Mouse (Mus musculus) layer of hippocampus, adult 11-12 months (tissue): ENCODE measurements around the gene Sntb2.

Experiments
- DNase-seq: peaks from one replicate; pipeline ENCODE4 v3.0.0; 2022; ENCODE audit warnings: low spot score

The Sntb2 gene

DNA sequence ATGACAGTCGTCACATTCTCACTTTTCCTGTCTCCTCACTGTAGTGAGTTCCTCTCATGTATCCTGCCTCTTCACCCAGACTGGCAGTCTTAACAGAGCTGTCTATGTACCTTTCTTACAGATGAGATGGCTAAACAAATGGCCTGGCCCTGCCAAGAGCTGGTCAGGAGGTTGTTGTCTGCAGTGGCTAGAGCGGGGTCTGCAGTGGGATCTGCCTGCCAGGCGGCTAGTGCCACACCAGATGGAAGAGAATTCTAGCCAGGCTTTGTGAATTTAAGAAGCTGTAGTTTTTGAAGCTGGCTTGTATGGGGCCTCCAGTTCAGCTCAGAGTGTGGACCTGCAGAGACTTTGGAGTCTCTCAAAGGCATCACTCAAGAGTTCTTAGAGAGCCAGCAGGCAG, 100.1 kb downstream of the Sntb2 start:
- no peak for DNase-seq

DNA sequence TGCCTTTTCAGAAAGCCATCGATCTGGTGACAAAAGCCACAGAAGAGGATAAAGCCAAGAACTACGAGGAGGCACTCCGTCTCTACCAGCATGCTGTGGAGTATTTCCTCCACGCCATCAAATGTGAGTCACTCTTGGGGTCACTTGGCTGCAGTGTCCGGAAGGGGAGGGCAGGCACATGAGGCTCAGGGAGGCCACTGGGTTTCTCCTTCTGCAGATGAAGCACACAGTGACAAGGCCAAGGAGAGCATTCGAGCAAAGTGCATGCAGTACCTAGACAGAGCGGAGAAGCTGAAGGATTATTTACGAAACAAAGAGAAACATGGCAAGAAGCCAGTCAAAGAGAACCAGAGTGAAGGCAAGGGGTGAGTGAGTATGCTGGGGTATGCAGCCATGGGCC, 101.1 kb downstream of the Sntb2 start:
- no peak for DNase-seq

DNA sequence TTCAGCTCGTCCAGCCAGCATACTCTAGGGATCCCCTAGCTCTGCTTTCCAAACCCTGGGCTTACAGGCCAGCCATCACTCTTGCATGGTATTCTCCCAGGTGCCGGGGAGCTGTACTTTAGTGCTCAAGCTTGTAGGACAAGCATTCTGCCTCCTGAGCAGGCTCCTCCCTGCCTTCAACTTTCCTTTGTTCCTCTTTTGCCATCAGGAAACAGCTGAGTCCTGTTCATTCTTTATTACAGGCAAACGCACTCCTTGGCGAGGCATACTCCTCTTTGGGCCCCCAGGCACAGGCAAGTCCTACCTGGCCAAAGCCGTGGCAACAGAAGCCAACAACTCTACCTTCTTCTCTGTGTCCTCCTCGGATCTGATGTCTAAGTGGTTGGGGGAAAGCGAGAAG, 105.1 kb downstream of the Sntb2 start:
- DNase-seq = no peak

DNA sequence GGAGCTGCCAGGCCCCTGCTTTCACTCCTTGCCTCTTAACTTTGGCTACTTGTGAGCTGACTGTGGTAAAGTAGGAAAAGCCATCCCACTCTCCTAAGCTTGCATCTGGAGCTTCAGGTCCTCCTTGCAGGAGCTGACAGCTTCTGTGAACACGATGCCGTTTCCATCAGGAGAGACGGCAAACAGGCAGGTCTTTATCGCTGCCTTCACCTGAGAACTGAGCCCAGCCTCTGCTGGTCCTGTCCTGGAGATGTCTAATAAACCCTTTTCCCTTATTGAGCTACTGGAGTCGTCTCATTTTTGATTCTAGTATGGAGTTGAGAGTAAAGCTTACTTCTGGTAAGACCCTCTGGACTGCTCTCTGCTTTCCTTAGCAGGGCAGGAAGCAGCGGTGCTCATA, 109.9 kb downstream of the Sntb2 start:
- no peak for DNase-seq

DNA sequence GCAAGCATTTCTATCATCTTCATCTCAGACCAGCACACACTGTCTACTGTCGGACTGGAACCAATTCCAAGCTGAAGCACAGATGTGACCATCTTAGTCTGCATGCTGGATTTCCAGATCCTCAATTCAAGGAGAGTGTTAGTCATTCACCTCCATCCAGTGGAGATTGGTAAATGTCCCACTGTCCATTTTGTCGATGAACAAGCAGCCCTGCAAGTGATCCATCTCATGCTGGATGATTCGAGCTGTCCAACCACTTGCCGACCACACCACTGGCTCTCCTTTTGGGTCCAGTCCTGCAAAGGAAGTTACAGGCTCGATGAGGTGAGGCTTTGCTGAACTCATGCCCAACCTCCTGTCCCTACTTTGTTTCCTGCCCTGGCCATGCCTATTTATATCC, 111.4 kb downstream of the Sntb2 start:
- no peak for DNase-seq

DNA sequence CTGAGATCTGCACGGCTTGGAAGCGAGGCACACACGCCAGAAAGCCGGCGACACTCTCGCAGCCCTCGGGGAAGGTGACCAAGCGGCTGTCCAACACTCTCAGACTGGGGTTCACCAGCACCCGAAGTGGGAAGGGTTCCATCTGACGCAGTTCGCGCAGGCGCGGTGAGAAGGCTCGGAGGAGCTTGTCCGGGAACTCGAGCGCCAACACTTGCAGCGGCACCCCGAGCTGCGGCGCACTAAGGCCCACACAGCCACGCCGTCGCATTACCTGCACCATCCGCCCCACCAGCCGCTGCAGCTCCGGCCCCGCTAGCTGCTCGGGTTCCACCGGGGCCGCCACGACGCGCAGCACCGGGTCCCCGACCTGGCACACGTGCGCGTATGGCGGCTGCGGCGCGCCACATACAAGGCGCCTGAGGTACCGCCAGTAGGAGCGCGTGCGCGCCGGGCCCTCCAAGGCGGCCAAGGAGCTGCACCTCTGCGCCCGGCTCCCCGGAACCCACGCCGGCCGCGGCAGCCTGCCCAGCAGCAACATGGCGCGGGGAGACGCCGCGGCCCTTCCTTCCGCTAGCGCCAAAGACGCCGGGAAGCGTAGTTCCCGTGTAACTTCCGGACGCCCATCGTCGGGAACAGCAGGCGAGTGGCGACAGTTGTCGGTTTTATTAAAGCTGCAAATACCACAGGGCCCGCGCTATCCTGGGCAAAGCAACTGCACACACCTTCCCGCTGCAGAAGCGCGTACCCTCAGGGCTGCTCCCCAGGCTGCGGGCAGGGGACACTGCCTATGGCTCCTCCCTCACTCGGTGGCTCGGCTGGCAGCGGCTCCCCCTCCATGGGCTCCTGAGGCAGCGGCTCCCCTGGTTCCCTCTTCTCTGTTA, 112.8 kb downstream of the Sntb2 start, which contains the start of gene Pdf:
Gene Pdf (minus strand): TSS at position 554 of the 881 bp plus-strand sequence.
- DNase-seq = peak; percentile 84

DNA sequence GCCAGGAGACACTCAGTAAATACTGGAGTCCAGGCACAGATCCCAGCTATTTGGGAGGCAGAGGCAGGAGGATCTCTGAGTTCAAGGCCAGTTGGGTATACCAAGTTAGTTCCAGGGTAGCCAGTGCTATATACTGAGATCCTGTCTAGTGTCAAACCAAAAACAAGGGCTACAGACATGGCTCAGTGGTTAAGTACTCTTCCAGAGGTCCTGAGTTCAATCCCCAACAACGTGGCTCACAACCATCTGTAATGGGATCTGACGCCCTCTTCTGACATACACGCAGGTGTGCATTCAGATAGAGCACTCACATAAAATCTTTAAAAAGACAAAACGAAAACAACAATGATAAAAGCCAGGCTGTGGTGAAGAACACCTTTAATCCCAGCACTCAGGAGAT, 113.9 kb downstream of the Sntb2 start:
- no peak for DNase-seq

DNA sequence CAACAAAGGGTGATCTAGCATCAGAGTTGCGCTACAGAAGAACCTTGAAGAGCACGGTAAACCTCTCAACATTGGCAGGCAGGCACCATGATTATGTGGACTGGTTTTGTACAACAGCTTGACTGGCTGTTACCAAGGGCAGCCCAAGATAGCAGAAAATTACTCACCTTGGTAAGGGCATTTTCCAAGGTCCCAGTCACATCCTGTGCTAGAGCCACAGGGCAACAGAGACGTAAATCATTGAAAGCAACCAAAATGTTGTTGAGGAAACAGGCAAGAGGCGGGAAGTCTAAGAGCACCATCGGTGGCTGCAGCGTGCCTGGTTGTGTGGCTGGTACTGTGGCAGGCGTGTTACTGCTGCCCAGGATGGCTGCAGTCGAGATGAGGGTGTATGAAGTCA, 116.5 kb downstream of the Sntb2 start:
- no peak for DNase-seq

DNA sequence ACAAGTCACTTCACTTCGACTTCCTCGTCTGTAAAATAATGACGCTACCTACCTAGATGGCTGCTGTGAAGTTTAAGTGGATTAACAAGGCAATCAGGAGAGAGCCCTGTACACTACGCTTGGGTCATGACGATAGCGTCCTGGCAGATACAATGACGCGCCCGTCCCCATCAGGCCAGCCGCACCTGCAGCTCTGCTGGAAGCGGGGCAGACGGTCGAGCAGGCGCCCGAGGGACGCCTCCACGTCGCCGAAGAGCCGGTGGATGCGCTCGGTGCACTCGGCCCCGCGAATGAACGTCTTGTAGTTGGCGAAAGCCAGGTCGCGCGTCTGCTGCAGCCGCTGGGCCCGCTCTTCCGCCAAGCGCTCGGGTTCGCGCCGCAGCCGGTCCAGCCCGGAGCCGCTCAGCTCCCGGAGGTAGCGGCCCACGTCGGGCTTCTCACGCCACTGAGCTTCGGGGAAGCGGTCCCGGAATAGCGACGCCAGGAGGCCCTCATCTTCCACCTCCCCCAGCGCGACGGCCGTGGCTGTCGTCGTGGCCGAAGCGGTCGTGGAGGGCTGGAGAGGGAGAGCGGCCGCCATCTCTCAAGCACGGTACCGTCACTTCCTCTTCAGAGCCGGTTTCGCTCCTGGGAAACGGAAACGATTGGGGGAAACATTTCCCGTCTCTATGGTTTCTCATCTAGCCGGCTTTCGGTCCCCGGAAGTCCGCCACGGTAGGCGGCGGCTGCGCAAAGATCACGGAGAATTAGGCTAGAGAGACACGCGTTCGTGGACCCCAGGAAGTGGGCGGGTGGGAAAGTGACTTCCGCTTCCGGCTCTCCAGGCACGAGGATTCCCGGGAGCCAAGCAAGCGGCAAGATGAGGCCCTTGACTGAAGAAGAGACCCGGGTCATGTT, 120.8 kb downstream of the Sntb2 start, which contains the start of the genes Cog8 and Nip7:
Gene Cog8 (minus strand): TSS at position 614 of the 897 bp plus-strand sequence.
Gene Nip7 (plus strand): TSS at position 802 of the 897 bp plus-strand sequence.
- DNase-seq = peak; percentile 97

DNA sequence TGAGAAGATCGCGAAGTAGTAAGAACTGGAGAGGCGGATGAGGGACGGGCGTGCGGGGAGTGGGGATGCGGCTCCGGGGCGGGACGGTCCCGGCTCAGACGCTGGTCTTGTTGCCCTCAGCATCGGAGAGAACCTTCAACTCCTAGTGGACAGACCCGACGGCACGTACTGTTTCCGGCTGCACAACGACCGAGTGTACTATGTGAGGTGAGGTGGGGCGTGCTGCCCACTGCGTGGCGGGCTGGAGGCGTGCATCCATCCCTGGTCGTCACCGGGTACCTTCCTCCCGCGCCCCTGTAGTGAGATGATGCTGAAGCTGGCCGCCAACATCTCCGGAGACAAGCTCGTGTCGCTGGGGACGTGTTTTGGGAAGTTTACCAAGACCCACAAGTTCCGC, 121.4 kb downstream of the Sntb2 start:
- peak; percentile 37 for DNase-seq

DNA sequence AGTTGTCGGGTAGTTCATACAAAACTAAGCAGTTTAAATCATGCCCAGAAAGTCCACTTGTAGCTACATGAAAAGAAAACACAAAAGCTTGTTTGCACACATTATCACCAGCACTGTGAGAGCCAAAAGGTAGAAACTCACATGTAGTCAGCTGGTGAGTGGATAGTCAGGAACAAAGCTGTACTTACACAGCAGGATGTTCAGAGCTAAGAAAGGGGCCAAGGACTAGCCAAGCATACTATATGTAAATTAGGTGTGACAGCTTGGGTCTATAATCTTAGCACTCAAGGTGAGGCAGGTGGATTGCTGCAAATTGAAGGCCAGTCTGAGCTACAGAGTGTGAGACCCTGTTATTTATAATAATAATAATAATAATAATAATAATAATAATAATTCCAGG, 127.1 kb downstream of the Sntb2 start:
- no peak for DNase-seq

DNA sequence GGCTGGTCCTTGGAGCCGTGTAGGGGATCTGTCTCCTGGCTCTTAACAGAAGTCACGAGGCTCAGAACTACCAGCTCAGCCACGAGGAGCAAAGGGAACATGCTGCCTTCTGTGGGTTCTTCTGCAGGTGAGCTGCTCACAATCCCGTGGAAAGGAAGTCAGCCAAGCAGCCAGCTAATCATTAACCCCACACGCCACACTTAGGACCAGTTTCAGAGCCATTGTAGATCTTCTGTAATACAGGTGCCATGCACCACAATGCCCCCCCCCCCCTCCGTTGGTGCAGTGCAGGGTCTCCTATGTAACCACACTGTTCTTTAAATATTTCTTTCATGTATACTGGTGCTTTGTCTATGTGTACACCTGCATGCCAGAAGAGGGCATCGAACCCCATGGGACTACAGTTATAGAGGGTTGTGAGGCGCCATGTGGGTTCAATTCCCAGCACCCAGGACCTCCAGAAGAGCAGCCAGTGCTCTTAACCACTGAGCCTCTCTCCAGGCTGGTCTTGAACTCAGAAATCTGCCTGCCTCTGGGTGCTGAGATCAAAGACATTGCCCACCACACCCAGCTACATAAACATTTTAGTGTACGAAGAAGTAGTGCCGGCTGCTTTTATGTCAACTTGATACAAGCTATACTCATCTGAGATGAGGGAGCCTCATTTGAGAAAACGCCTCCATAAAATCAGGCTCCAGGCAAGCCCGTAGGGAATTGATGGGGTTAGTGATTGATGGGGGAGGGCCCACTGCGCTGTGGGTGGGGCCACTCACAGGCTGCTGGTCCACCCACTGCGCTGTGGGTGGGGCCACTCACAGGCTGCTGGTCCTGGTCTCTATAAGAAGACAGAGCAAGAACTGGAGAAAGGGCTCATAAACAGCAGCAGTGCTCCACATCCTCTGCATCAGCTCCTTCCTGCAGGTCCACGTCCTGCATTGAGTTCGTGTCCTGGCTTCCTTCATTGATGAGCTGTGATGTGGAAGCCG, 130.3 kb downstream of the Sntb2 start, which contains the start of gene Tmed6:
Gene Tmed6 (minus strand): TSS at position 134 of the 986 bp plus-strand sequence.
- no peak for DNase-seq
